Mouse (Mus musculus) bone marrow, adult 2 months (tissue): ENCODE results near the gene Fermt3.

Experiments used
- CTCF ChIP-seq: fragments of 200-500 bp; IDR thresholded peaks from 2 replicates; pipeline ENCODE4 v1.5.1; 2011; ENCODE audit warnings: low read length, control low read depth; ENCODE audit not compliant: control insufficient read depth, insufficient read depth
- POLR2A ChIP-seq: fragments of 200-500 bp; IDR thresholded peaks from 2 replicates; pipeline ENCODE4 v1.6.1; 2011; ENCODE audit warnings: low read depth, mild to moderate bottlenecking, control low read depth, low read length, borderline replicate concordance; ENCODE audit not compliant: control insufficient read depth

DNA sequence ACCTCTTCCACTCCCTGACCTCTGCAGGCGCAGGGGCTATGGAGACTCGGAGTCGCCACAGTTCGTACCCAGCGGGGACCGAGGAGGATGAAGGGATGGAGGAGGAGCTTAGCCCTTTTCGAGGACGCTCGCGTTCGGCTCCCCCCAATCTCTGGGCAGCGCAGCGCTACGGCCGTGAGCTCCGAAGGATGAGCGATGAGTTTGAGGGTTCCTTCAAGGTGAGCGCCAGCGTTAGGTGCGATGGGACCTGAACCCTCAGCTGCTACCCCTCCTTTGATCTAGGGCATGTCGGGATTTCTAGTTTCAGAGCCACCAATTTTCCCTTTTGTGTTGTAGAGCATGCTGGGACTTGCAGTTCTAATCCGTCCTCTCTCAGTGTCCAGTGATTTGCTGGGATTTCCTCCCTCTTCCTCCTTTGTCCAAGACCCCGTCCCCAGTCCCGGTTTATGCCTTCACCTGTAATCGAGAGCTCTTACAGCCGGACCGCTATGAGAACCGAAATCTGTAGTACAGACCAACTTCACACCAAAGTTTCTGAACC is 68.6 kb downstream of the Fermt3 start:
- TF ChIP-seq CTCF (no peak), POLR2A (0 out of 2 replicates have a peak, but pooled peaks have one; percentile 46)
